Mouse (Mus musculus) erythroblast, embryonic 14.5 days (primary cell): ENCODE data around the gene Ppl.

Experiments
- GATA1 ChIP-seq: IDR thresholded peaks from 2 replicates; pipeline ENCODE4 v1.6.1; 2012; ENCODE audit warnings: low read length, inconsistent platforms, mixed read lengths
- TAL1 ChIP-seq: IDR thresholded peaks from 3 replicates; pipeline ENCODE4 v1.6.1; 2012; ENCODE audit warnings: low read length, inconsistent platforms, mixed read lengths

DNA sequence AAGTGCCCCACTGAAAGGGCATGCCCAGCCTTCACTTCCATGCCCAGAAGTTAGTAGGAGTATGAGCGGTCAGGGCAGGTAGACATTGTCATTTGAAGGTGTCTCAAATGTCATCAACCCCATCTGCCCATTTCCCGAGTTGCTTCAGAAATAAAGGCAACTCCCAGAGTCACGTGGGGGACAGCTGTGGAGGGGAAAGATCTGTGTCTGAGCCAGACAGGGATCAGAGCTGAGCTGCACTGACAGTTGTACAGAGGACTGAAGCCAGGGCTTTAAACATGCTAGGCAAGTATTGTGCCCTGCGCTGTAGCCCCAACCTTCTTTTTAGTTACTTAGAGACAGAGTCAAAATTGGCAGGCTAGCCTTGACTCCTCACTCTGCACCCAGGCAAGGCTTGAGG lies 12.4 kb downstream of the Ppl start:
- no peak for TF ChIP-seq GATA1
- no peak for TF ChIP-seq TAL1
